Mouse (Mus musculus): ENCODE data around the gene Tbx15. TPM values are rescaled to one million over a fixed set of nuclear protein-coding genes. Genes with fewer than 3 reads are reported as not detected.
A peak's percentile ranks its signal among the peaks of the same experiment; 100 is the strongest.

Tbx15 gene
- polyA plus RNA-seq, 1 experiment from 2014 or later = 7.1 TPM

GRCm38 (mm10) chr3:99256366-99256750 is 16.2 kb downstream of the Tbx15 start:
- Histone ChIP-seq H3K4me1 (ENCODE audit: control insufficient read depth, insufficient read depth, low read length) (no peaks in the 10 kb centered on the region; the same call in 1 of the 2 replicates), H3K9ac (replicated peaks; ENCODE audit: low read length) (peak overlapping the region; percentile 44; the same call in 1 of the 2 replicates), H3K4me3 (ENCODE audit: low read depth, low read length) (peak overlapping the region; percentile 20), H3K9me3 (replicated peaks; ENCODE audit: control insufficient read depth, low read length) (no peaks in the 10 kb centered on the region), H3K27ac (replicated peaks; ENCODE audit: low read depth, low read length) (no peak overlapping the region), H3K27me3 (ENCODE audit: control insufficient read depth, insufficient read depth, low read length) (peaks cover 50% of the 10 kb centered on the region), H3K36me3 (replicated peaks; ENCODE audit: control insufficient read depth, insufficient read depth, low read depth, low read length) (no peaks in the 10 kb centered on the region), H3K4me2 (ENCODE audit: low read depth, low read length) (peak overlapping the region; percentile 19; the same call in 1 of the 2 replicates)
- ATAC-seq (replicated peaks; ENCODE audit: insufficient number of reproducible peaks, low FRiP score, low TSS enrichment, low read depth) (no peak), DNase-seq (ENCODE audit: low spot score) (no peak)
- WGBS = 3% methylated on average over 11 of the region's 11 CpGs

- Histone ChIP-seq H3K9me3 (replicated peaks; ENCODE audit: control insufficient read depth, low read length) (no peaks in the 10 kb centered on the region), H3K36me3 (replicated peaks; ENCODE audit: control insufficient read depth, insufficient read depth, low read depth, low read length) (no peaks in the 10 kb centered on the region), H3K9ac (replicated peaks; ENCODE audit: low read length) (peak overlapping the region; percentile 44; the same call in 1 of the 2 replicates), H3K27ac (replicated peaks; ENCODE audit: low read depth, low read length) (no peak overlapping the region), H3K4me1 (ENCODE audit: control insufficient read depth, insufficient read depth, low read length) (no peaks in the 10 kb centered on the region; the same call in 1 of the 2 replicates), H3K4me2 (ENCODE audit: low read depth, low read length) (peak overlapping the region; percentile 23), H3K4me3 (ENCODE audit: low read depth, low read length) (peak overlapping the region; percentile 20), H3K27me3 (ENCODE audit: control insufficient read depth, insufficient read depth, low read length) (peaks cover 47% of the 10 kb centered on the region)
- ATAC-seq (replicated peaks; ENCODE audit: insufficient number of reproducible peaks, low FRiP score, low TSS enrichment, low read depth) (no peak), DNase-seq (ENCODE audit: low spot score) (peak; percentile 72)
- WGBS = under 1% methylated on average over 20 of the region's 20 CpGs
Observed at GRCm38 (mm10) chr3:99256766-99257165, 16.6 kb downstream of the Tbx15 start.

GRCm38 (mm10) chr3:99257586-99258577 is 17.7 kb downstream of the Tbx15 start:
- no peak overlapping the region for H3K4me2 ChIP-seq (ENCODE audit: low read depth, low read length)
- DNase-seq (ENCODE audit: low spot score) (no peak), ATAC-seq (replicated peaks; ENCODE audit: insufficient number of reproducible peaks, low FRiP score, low TSS enrichment, low read depth) (no peak)
- H3K4me3 ChIP-seq (ENCODE audit: low read depth, low read length) = 0 out of 2 replicates have a peak overlapping the region, but pooled peaks have one; percentile 7
- 5% methylated on average over 29 of the region's 29 CpGs for WGBS
- H3K9ac ChIP-seq (replicated peaks; ENCODE audit: low read length) = no peak overlapping the region
- H3K36me3 ChIP-seq (replicated peaks; ENCODE audit: control insufficient read depth, insufficient read depth, low read depth, low read length) = no peaks in the 10 kb centered on the region
- H3K4me1 ChIP-seq (ENCODE audit: control insufficient read depth, insufficient read depth, low read length) = no peaks in the 10 kb centered on the region; the same call in 1 of the 2 replicates
- H3K9me3 ChIP-seq (replicated peaks; ENCODE audit: control insufficient read depth, low read length) = no peaks in the 10 kb centered on the region
- H3K27ac ChIP-seq (replicated peaks; ENCODE audit: low read depth, low read length) = no peak overlapping the region
- H3K27me3 ChIP-seq (ENCODE audit: control insufficient read depth, insufficient read depth, low read length) = peaks cover 46% of the 10 kb centered on the region

- no peak overlapping the region for H3K4me2 ChIP-seq (ENCODE audit: low read depth, low read length)
- peaks cover 43% of the 10 kb centered on the region for H3K27me3 ChIP-seq (ENCODE audit: control insufficient read depth, insufficient read depth, low read length)
- H3K9me3 ChIP-seq (replicated peaks; ENCODE audit: control insufficient read depth, low read length) = no peaks in the 10 kb centered on the region
- no peak overlapping the region for H3K4me3 ChIP-seq (ENCODE audit: low read depth, low read length)
- WGBS = 2% methylated on average over 6 of the region's 6 CpGs
- H3K36me3 ChIP-seq (replicated peaks; ENCODE audit: control insufficient read depth, insufficient read depth, low read depth, low read length) = no peaks in the 10 kb centered on the region
- DNase-seq (ENCODE audit: low spot score) (no peak), ATAC-seq (replicated peaks; ENCODE audit: insufficient number of reproducible peaks, low FRiP score, low TSS enrichment, low read depth) (no peak)
- H3K4me1 ChIP-seq (ENCODE audit: control insufficient read depth, insufficient read depth, low read length) = no peaks in the 10 kb centered on the region; the same call in 1 of the 2 replicates
- H3K27ac ChIP-seq (replicated peaks; ENCODE audit: low read depth, low read length) = no peak overlapping the region
- H3K9ac ChIP-seq (replicated peaks; ENCODE audit: low read length) = no peak overlapping the region
Observed at GRCm38 (mm10) chr3:99259741-99260270, 19.6 kb downstream of the Tbx15 start.

- Histone ChIP-seq H3K9me3 (replicated peaks; ENCODE audit: control insufficient read depth, low read length) (no peaks in the 10 kb centered on the region), H3K27me3 (ENCODE audit: control insufficient read depth, insufficient read depth, low read length) (peaks cover 45% of the 10 kb centered on the region), H3K4me2 (ENCODE audit: low read depth, low read length) (no peak overlapping the region), H3K36me3 (replicated peaks; ENCODE audit: control insufficient read depth, insufficient read depth, low read depth, low read length) (no peaks in the 10 kb centered on the region), H3K27ac (replicated peaks; ENCODE audit: low read depth, low read length) (no peak overlapping the region), H3K4me1 (ENCODE audit: control insufficient read depth, insufficient read depth, low read length) (no peaks in the 10 kb centered on the region; the same call in 1 of the 2 replicates), H3K4me3 (ENCODE audit: low read depth, low read length) (no peak overlapping the region), H3K9ac (replicated peaks; ENCODE audit: low read length) (no peak overlapping the region)
- ATAC-seq (replicated peaks; ENCODE audit: insufficient number of reproducible peaks, low FRiP score, low TSS enrichment, low read depth) = no peak
- 31% methylated on average over 2 of the region's 2 CpGs for WGBS
- DNase-seq (ENCODE audit: low spot score) = no peak
Observed at GRCm38 (mm10) chr3:99260395-99260794, 20.2 kb downstream of the Tbx15 start.

GRCm38 (mm10) chr3:99261371-99261791 is 21.2 kb downstream of the Tbx15 start:
- no peaks in the 10 kb centered on the region for H3K9me3 ChIP-seq (replicated peaks; ENCODE audit: control insufficient read depth, low read length)
- no peak overlapping the region for H3K9ac ChIP-seq (replicated peaks; ENCODE audit: low read length)
- H3K4me1 ChIP-seq (ENCODE audit: control insufficient read depth, insufficient read depth, low read length) = no peaks in the 10 kb centered on the region; the same call in 1 of the 2 replicates
- no peak for DNase-seq (ENCODE audit: low spot score)
- H3K4me3 ChIP-seq (ENCODE audit: low read depth, low read length) = no peak overlapping the region
- no peak overlapping the region for H3K27ac ChIP-seq (replicated peaks; ENCODE audit: low read depth, low read length)
- ATAC-seq (replicated peaks; ENCODE audit: insufficient number of reproducible peaks, low FRiP score, low TSS enrichment, low read depth) = no peak
- no peaks in the 10 kb centered on the region for H3K36me3 ChIP-seq (replicated peaks; ENCODE audit: control insufficient read depth, insufficient read depth, low read depth, low read length)
- H3K27me3 ChIP-seq (ENCODE audit: control insufficient read depth, insufficient read depth, low read length) = peaks cover 39% of the 10 kb centered on the region
- no peak overlapping the region for H3K4me2 ChIP-seq (ENCODE audit: low read depth, low read length)
- under 1% methylated on average over 18 of the region's 18 CpGs for WGBS

GRCm38 (mm10) chr3:99261986-99262385 is 21.8 kb downstream of the Tbx15 start:
- Histone ChIP-seq H3K27me3 (ENCODE audit: control insufficient read depth, insufficient read depth, low read length) (peaks cover 33% of the 10 kb centered on the region), H3K36me3 (replicated peaks; ENCODE audit: control insufficient read depth, insufficient read depth, low read depth, low read length) (no peaks in the 10 kb centered on the region), H3K9me3 (replicated peaks; ENCODE audit: control insufficient read depth, low read length) (no peaks in the 10 kb centered on the region), H3K27ac (replicated peaks; ENCODE audit: low read depth, low read length) (no peak overlapping the region), H3K4me3 (ENCODE audit: low read depth, low read length) (no peak overlapping the region), H3K9ac (replicated peaks; ENCODE audit: low read length) (no peak overlapping the region), H3K4me2 (ENCODE audit: low read depth, low read length) (no peak overlapping the region), H3K4me1 (ENCODE audit: control insufficient read depth, insufficient read depth, low read length) (no peaks in the 10 kb centered on the region; the same call in 1 of the 2 replicates)
- DNase-seq (ENCODE audit: low spot score) (no peak), ATAC-seq (replicated peaks; ENCODE audit: insufficient number of reproducible peaks, low FRiP score, low TSS enrichment, low read depth) (no peak)
- 5% methylated on average over 2 of the region's 2 CpGs for WGBS

Measured in embryonic facial prominence, embryonic 11.5 days (tissue).